Mouse (Mus musculus) CD8-positive naive resting alpha-beta T cell, adult 2 months (primary cell): ENCODE data around the gene Mrpl43.

Experiments used
- DNase-seq, 2 experiments: peaks; one replicate each; pipeline ENCODE4 v3.0.0; 2022; ENCODE audit warnings: low read depth in 2 of 2, low spot score in 2 of 2

Gene Mrpl43

GRCm38 (mm10) chr19:44980787-44981186 lies 25.5 kb downstream of the Mrpl43 start:
- no peak for DNase-seq

GRCm38 (mm10) chr19:44977148-44977547 lies 29.1 kb downstream of the Mrpl43 start:
- no peak for DNase-seq

- DNase-seq, result no peak
Observed at GRCm38 (mm10) chr19:44976636-44977035, 29.6 kb downstream of the Mrpl43 start.

- DNase-seq, result no peak
Observed at GRCm38 (mm10) chr19:44968329-44968728, 37.9 kb downstream of the Mrpl43 start.

- DNase-seq, result no peak
Observed at GRCm38 (mm10) chr19:44965978-44966377, 40.3 kb downstream of the Mrpl43 start.

- no peak for DNase-seq
Observed at GRCm38 (mm10) chr19:44959633-44960032, 46.6 kb downstream of the Mrpl43 start.
